Mouse (Mus musculus) kidney, adult 8-10 months (tissue): ENCODE measurements around the gene Psmb7.

Source experiments
- DNase-seq, 2 experiments: peaks; one replicate each; pipeline ENCODE4 v3.0.0; 2022

Psmb7 gene

DNA sequence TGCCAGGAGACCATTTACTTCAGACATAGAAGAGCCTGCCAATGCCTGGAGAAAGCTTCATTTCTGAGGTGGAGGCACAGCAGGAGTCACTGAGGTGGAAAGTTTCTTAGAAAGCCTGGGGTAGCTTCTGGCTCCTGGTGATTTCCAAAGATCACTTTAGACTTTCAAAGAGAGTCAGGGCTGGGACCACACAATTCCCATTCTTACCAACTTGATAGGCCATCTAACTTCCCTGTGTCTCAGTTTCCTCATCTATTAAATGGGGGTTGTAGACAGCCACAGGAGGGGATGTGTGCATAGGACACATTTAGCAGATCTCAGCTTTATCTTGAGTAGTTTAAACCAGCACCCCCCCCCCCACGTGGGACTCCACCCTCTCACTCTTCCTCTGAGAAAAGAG is 101.5 kb downstream of the Psmb7 start:
- DNase-seq, result no peak

DNA sequence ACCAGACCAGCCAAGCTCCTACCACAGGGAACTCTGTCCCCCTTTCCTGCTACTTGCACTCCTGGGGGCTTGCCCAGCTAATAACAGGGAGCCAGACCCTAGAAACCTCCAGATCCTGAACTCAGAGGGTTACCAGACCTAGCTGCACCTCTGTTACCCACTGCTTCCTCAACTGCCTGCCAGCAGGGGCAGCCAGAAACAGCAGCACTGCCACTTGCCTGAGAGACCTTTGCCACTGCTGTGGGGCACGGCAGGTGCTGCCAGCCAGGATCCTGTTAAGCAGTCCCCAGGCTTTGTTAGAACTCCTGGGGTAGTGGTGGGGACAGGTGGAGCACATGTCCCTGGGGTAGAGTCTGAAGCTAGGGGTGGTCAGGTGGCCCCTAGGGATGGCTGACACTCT is 102.3 kb downstream of the Psmb7 start:
- no peak for DNase-seq

DNA sequence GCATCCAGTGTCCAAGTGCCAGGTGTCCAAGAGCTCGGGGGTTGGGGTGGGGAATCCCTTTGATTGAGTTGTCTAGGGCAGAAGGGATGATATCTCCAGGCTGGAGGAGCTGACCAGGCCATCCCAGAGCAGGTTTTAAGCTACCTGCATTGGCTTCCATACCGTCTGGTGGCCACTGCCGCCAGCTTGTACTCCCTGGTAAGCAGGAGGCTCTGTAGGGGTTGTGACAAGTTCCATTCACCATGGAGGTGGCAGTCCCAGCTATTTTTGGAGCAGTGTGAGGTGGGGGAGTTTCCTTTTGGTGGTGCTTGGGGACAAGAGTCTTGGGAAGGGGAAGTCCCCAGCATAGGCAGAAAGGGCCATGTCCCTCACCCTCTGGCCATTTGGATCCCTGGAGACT is 102.8 kb downstream of the Psmb7 start:
- DNase-seq, result no peak

DNA sequence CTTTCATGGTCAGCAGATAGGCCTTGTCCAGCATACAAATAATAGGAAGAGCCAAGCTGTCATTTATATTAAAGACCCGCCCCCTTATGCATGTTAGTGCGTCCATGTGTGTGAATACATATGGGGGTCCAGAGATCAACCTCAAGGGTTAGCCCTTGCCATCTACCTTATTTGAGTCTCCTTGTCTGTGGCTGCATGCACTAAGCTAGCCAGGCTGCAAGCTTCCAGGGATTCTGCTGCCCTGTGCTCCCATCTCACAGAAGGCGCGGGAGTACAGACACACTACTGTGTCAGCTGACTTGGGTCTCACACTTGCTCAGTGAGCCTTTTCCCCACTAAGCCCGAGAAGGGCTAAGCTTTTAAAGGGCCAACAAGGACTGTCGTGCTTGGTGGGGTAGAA is 103.2 kb downstream of the Psmb7 start:
- no peak for DNase-seq

DNA sequence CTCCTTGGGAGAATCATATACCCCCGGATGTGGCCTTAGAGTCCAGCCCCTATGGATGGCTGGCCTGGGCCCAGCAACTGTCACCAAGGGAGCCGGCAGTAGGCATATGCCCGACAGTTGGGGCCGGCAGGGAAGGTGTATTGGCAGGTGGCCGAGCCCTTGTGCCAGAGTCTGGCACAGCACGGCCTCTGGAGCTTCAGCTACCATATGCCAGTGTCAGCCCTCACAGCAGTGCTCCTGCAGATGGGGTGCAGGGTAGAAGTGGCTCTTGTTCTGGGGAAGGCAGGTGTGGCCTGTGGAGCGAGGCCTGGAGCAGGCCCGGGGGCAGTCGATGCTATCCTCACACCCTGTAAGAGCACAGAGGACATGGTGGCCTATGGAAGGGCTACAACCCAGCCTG is 104.2 kb downstream of the Psmb7 start:
- no peak for DNase-seq
